Mouse (Mus musculus) stomach, postnatal 0 days (tissue): Measurements from ENCODE around the gene Tbc1d17. TPM values are rescaled to one million over a fixed set of nuclear protein-coding genes. Genes with fewer than 3 reads are reported as not detected.

ENCODE experiments used
- ATAC-seq: fragments of 200-750 bp; cut with Nextera tagmentation; 2 replicates; pipeline ENCODE4 v1.8.0; 2017; ENCODE audit not compliant: low FRiP score, low TSS enrichment
- DNase-seq: peaks from one replicate; pipeline ENCODE4 v3.0.0-alpha.2; 2016; ENCODE audit warnings: low spot score
- H3K27ac ChIP-seq: fragments of 300-500 bp; sonication (generic); replicated peaks from 2 replicates; pipeline ENCODE4 v1.5.1; 2014; ENCODE audit warnings: mild to moderate bottlenecking, control low read depth
- H3K27me3 ChIP-seq: fragments of 300-500 bp; sonication (generic); 2 replicates; pipeline ENCODE4 v1.6.1; 2014; ENCODE audit warnings: low read length; ENCODE audit not compliant: control insufficient read depth, insufficient read depth
- H3K36me3 ChIP-seq: fragments of 300-500 bp; sonication (generic); 2 replicates; pipeline ENCODE4 v1.6.1; 2014; ENCODE audit warnings: low read length, mixed read lengths; ENCODE audit not compliant: control insufficient read depth, insufficient read depth
- H3K4me1 ChIP-seq: fragments of 300-500 bp; sonication (generic); replicated peaks from 2 replicates; pipeline ENCODE4 v1.6.1; 2014; ENCODE audit warnings: antibody characterized with exemption; ENCODE audit not compliant: control insufficient read depth, insufficient read depth
- H3K4me2 ChIP-seq: fragments of 300-500 bp; sonication (generic); replicated peaks from 2 replicates; pipeline ENCODE4 v1.6.1; 2014; ENCODE audit warnings: low read depth, mild to moderate bottlenecking, control low read depth, moderate library complexity
- H3K4me3 ChIP-seq: fragments of 300-500 bp; sonication (generic); 2 replicates; pipeline ENCODE4 v1.5.1; 2014; ENCODE audit warnings: low read depth, low read length, control low read depth
- H3K9ac ChIP-seq: fragments of 300-500 bp; sonication (generic); 2 replicates; pipeline ENCODE4 v1.6.1; 2014; ENCODE audit warnings: mild to moderate bottlenecking, low read length, control low read depth, mixed read lengths
- H3K9me3 ChIP-seq: fragments of 300-500 bp; sonication (generic); 2 replicates; pipeline ENCODE4 v1.6.1; 2016; ENCODE audit warnings: low read length; ENCODE audit not compliant: control insufficient read depth
- CTCF ChIP-seq: IDR thresholded peaks from 2 replicates; pipeline ENCODE4 v1.5.1; 2016; ENCODE audit warnings: antibody characterized with exemption, low read depth, mild to moderate bottlenecking, moderate library complexity
- EP300 ChIP-seq: optimal IDR thresholded peaks from 2 replicates; pipeline ENCODE3; 2016; ENCODE audit warnings: antibody characterized with exemption
- WGBS: fragments of 180-500 bp; shearing (Covaris S2); extraction: QIAGEN DNeasy Blood & Tissue Kit; methylation state at CpG from one replicate; pipeline ENCODE4 v1.1.7; 2014; 5-methylcytosine and 5-hydroxymethylcytosine counted together
- polyA plus RNA-seq: library from polyadenylated mRNA; unstranded; fragments of >200 nt; fragmentation: Nextera tagmentation; extraction: Ambion mirVana; gene quantifications from 2 replicates; pipeline ENCODE4 v1.2.1, GENCODE M21; 2015

Gene Tbc1d17
- polyA plus RNA-seq, 1 experiment from 2014 or later = 45.4 TPM

DNA sequence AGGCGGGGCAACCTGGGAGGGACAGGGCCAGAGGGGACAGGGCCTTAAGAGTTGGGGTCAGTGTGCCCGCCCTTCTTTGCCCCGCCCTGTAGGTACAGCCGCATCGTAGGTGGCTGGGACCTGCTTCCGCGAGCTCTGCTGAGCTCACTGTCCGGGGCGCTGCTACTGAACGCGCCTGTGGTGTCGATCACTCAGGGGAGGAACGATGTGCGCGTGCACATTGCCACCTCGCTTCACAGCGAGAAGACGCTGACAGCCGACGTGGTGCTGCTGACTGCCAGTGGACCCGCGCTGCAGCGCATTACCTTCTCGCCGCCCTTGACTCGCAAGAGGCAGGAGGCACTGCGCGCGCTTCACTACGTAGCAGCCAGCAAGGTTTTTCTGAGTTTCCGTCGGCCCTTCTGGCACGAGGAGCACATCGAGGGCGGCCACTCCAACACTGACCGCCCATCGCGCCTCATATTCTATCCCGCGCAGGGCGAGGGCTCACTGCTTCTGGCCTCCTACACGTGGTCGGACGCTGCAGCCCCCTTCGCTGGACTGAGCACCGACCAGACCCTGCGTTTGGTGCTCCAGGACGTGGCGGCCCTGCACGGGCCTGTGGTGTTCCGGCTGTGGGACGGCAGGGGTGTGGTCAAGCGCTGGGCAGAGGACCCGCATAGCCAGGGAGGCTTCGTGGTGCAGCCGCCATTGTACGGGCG lies 9.2 kb downstream of the Tbc1d17 start:
- peak overlapping the region; percentile 20 for H3K4me3 ChIP-seq
- H3K9ac ChIP-seq = peak overlapping the region; percentile 53
- TF ChIP-seq CTCF (no peak), EP300 (no peak)
- H3K9me3 ChIP-seq = no peaks in the 10 kb centered on the region
- DNase-seq (peak; percentile 62), ATAC-seq (peak; percentile 47)
- 3% methylated on average over 57 of the region's 58 CpGs for WGBS
- H3K4me2 ChIP-seq = peak overlapping the region; percentile 57
- peaks cover 7% of the 10 kb centered on the region; the same call in 1 of the 2 replicates for H3K4me1 ChIP-seq
- no peaks in the 10 kb centered on the region for H3K27me3 ChIP-seq
- H3K27ac ChIP-seq = no peak overlapping the region; the same call in 1 of the 2 replicates
- H3K36me3 ChIP-seq = peaks cover 19% of the 10 kb centered on the region

DNA sequence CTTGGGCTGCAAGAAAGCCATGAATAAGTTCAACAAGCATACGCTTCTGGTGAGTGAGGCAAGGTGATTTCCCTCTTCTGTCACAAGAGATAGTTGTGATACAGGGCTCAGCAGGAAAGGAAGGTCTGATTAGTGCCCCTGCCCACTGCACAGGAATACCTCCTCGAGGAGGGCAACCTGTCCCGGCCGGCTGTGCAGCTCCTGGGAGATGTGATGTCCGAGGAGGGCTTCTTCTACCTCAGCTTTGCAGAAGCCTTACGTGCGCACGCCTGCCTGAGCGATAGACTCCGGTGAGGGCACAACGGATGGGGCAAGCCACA lies 9.7 kb downstream of the Tbc1d17 start:
- no peaks in the 10 kb centered on the region for H3K27me3 ChIP-seq
- no peaks in the 10 kb centered on the region for H3K9me3 ChIP-seq
- peak overlapping the region; percentile 20; the same call in 1 of the 2 replicates for H3K4me3 ChIP-seq
- WGBS = 36% methylated on average over 11 of the region's 11 CpGs
- DNase-seq (no peak), ATAC-seq (no peak)
- H3K4me1 ChIP-seq = peaks cover 7% of the 10 kb centered on the region; the same call in 1 of the 2 replicates
- no peak overlapping the region; the same call in 1 of the 2 replicates for H3K27ac ChIP-seq
- TF ChIP-seq EP300 (no peak), CTCF (no peak)
- peak overlapping the region; percentile 53 for H3K9ac ChIP-seq
- peaks cover 14% of the 10 kb centered on the region for H3K36me3 ChIP-seq
- peak overlapping the region; percentile 57 for H3K4me2 ChIP-seq

DNA sequence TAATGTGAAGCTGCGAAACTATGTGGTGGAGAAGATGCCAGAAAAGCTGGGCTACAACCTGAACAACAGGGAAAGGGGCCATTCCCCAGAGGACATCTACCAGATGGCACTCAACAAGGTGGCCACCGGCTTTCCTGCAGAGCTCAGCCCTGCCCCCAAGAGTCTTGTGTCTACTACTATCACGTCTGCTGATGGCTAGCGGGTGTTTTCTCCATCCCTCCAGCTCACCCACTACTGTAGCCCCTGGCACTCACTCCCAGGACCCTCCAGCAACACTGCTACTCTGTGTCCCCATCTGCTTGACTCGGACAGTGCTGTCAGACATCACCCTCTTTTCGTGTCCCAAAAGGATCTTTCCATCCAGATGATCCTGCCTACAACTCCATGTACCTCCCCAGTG lies 10.8 kb downstream of the Tbc1d17 start:
- no peaks in the 10 kb centered on the region for H3K27me3 ChIP-seq
- no peak overlapping the region for H3K4me2 ChIP-seq
- H3K36me3 ChIP-seq = peaks cover 8% of the 10 kb centered on the region
- DNase-seq = no peak
- no peak overlapping the region for H3K27ac ChIP-seq
- ATAC-seq = no peak
- 92% methylated on average over 6 of the region's 6 CpGs for WGBS
- H3K9ac ChIP-seq = no peak overlapping the region
- no peaks in the 10 kb centered on the region for H3K9me3 ChIP-seq
- peaks cover 7% of the 10 kb centered on the region; the same call in 1 of the 2 replicates for H3K4me1 ChIP-seq
- TF ChIP-seq EP300 (no peak), CTCF (no peak)
- H3K4me3 ChIP-seq = no peak overlapping the region

DNA sequence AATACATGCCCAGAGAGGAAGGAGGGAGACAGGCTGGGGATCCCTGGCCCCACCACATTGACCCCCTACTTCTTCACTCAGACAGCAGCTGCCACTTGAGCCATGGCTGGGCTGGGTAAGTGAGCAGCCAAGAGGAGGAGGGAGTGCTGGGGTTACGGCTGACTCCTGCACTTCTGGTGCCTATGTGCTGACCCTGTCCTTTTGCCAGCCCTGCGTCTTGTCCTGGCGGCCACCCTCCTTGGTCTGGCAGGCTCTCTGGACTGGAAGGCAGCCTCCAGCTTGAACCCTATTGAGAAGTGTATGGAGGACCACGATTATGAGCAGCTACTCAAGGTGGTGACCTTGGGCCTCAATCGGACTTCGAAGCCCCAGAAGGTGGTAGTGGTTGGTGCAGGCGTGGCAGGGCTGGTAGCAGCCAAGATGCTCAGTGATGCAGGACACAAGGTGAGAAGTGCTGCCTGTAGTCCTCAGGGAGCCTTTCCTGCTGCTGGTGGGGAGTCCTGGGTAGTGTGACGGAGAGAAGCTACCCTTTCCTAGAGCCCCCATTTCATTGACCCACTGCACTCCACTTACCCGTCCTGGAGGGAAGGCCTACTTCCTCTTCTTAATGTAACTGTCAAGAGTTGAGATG lies 12.3 kb downstream of the Tbc1d17 start:
- no peak for TF ChIP-seq CTCF
- TF ChIP-seq EP300 = no peak
- Histone ChIP-seq H3K9me3 (no peaks in the 10 kb centered on the region), H3K4me1 (peaks cover 7% of the 10 kb centered on the region; the same call in 1 of the 2 replicates), H3K27me3 (no peaks in the 10 kb centered on the region), H3K4me2 (no peak overlapping the region), H3K27ac (no peak overlapping the region), H3K36me3 (peaks cover under 1% of the 10 kb centered on the region; the same call in 1 of the 2 replicates), H3K9ac (no peak overlapping the region), H3K4me3 (no peak overlapping the region)
- ATAC-seq = no peak
- DNase-seq = no peak
- 81% methylated on average over 9 of the region's 9 CpGs for WGBS

DNA sequence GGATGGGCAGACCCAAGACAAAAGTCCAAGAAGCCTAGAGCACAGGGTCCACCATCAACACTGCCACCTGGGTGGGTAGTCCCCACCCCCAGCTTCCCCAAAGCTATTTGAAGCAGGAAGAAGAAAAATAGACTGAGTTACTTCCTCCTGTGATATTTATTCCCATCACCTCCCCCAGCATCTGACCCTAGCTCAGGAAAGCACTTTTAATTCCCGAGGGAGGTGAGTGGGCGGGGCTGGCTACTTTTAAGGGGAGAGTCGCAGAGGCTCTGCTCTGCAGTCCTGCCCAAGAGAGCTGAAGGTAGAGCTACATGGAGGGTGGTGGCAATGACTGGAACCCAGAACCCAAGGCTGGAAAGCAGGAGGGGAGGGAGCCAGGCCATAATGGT lies 12.9 kb downstream of the Tbc1d17 start:
- ATAC-seq (no peak), DNase-seq (no peak)
- Histone ChIP-seq H3K9me3 (no peaks in the 10 kb centered on the region), H3K27ac (no peak overlapping the region), H3K9ac (no peak overlapping the region), H3K36me3 (no peaks in the 10 kb centered on the region; the same call in 1 of the 2 replicates), H3K4me2 (no peak overlapping the region), H3K4me1 (peaks cover 7% of the 10 kb centered on the region; the same call in 1 of the 2 replicates), H3K27me3 (no peaks in the 10 kb centered on the region), H3K4me3 (no peak overlapping the region)
- no peak for TF ChIP-seq CTCF
- no peak for TF ChIP-seq EP300
- WGBS = 40% methylated on average over 3 of the region's 3 CpGs

DNA sequence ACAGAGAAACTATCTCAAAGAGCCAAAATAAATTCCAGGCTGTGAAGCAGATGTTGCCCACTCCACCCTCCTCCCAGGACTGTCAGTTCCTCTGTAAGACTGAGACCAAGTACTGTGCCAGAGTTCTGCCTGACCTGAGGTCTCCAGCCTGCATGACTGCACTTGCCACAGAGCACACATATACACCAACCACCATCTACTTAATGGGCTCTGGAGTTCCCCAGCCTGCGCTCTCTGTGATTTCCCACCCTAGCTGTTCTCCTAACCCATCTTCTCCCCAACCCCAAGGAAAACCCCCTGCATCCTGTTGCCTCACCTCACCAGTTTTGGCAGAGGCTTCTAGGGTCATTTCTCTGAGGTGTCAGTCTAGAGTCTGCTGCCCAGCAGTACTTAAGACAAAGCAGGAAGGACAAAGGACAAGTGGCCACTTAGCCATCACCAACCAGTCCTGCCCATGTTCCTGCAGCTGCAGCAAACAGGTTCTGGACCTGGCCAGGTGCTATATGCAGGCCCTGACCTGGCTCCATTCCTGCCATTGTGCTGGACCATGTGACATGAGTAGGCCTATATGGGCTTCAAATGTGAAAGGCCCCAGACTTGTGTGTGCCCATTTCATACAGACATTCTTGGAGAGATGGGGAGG lies 13.4 kb downstream of the Tbc1d17 start:
- peaks cover 7% of the 10 kb centered on the region; the same call in 1 of the 2 replicates for H3K4me1 ChIP-seq
- TF ChIP-seq EP300 (no peak), CTCF (no peak)
- DNase-seq = no peak
- no peak overlapping the region for H3K9ac ChIP-seq
- no peak overlapping the region for H3K4me2 ChIP-seq
- no peaks in the 10 kb centered on the region for H3K27me3 ChIP-seq
- no peaks in the 10 kb centered on the region for H3K9me3 ChIP-seq
- no peak overlapping the region for H3K27ac ChIP-seq
- ATAC-seq = no peak
- H3K36me3 ChIP-seq = peaks cover 5% of the 10 kb centered on the region; the same call in 1 of the 2 replicates
- WGBS = 100% methylated on average over 1 of the region's 1 CpGs
- H3K4me3 ChIP-seq = no peak overlapping the region
